Mouse (Mus musculus) kidney, adult 11 months (tissue): ENCODE measurements at regions not wholly inside any gene's neighbourhood (a gene's known extent, or its start where the extent isn't known, plus 50 kb on each side); places are given as distances from the start of the nearest gene placed in this dataset.

ENCODE experiments used
- DNase-seq: peaks from one replicate; pipeline ENCODE4 v3.0.0; 2022

DNA sequence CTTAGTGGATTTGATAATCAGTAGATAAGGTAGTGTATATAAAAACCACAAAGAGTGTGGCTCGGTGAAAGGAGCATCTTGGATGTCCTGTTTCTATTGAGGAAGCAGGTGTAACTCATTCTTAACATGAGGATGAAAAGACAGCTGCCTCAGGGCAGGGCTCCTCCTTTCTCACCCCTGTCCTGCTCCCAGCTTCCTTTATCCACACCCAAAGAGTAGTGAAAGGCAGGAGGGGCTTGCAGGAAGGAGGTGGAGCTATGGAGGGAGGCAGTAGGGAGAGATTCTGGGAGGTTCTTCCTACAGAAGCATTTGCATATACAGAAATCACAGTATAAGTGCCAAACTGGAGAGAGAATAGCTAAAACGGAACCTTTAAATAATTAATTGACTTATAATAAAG is 216.4 kb downstream of the Lrig3 start:
- DNase-seq = no peak

DNA sequence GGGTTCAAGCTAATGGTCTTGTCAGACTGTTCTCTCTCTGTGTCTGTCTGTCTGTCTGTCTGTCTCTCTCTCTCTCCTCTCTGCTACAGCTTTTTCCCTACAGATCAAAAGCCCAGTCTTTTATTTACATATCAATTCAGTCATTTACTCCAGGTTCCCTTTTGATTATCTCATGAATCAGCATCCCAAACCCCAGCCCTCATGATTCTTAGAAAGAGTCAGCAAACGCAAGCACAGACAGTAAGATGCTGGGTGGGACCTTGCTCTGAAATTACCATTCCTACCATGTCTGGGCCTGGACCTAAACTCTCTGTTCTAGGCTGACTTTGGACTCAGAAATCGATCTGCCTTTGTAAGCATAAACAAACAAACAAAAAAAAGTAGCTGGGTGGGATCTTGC is 218.0 kb downstream of the Lrig3 start:
- DNase-seq = no peak

DNA sequence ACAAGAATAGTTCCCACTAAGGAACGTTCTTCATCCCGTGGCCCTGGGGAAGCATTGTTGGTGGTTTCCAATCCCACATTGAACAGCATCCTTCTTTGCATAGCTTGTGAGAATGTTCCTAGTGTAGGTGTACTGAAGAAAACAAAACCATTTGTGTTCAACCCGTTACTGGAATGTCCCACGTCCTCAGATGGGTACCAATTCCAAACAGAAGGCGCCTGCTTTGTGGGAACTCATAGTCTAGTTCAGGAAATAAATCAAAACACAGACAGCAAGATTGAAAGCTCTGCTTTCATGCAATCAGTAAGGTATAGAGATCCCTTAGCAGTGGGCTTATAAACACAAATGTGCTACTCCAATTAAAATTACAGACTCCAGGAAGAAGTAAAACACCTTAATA is 219.4 kb downstream of the Lrig3 start:
- DNase-seq = no peak

DNA sequence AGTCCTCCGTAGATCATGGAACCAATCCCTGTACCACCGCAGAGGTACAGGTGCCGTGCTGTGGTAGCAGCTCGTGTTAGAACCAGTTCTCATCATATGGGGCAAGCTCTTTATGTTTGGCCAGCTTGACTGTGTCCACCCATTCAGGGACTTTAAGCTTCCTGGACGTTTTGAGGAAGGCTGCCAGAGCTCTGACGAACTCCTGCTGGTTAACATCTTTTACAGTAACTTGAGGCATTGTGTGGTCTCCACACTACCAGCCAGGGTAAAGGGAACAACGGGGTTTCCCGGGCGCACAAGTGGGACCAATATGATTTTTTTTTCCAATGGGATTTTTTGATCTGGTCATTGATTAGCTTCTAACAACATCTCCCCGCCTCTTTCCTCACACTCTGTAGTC is 220.1 kb downstream of the Lrig3 start:
- DNase-seq = no peak

DNA sequence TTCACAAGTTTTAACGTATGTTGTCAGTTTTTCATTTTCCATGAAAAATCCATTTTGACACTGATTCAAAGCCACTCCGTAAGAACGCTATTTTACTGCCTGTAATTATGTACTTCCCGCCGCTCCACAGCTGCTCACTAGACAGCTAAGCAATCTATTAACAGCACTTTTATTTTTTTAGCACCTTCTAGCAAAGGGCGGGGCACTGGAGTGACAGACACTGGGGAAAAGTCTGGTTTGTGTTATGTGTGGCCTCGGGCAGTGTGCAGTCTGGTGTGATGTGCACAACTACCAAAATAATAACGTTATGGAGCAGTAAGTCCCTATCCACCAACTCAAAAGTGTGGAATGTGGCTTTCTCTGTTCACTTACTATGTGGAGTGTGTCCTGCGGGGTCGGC is 223.0 kb downstream of the Lrig3 start:
- DNase-seq = no peak
